In the genomic region with DNA sequence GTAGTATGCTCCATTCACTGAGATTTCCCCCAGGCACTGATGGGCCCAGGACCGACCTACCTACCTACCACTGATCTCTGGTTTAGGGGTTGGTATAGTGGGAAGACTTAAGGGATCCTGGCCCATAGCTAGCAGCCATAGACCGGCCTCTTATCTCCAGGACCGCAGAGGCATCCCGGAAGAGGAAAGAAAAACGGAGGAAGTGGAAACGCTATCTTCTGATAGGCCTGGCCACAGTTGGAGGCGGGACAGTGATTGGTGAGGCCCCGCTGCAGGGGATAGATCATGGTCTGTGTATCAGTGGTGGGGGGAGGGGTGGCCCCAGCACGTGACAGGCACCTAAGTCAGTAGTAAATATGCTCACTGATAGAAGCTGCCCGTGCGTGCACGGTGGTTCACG, we compare ENCODE assay signal across 12 mouse cellular contexts. TPM values are rescaled to one million over a fixed set of nuclear protein-coding genes. Genes with fewer than 3 reads are reported as not detected.
DNase-seq lines count a peak whose midpoint lies in the region; ATAC-seq and TF ChIP-seq lines count a peak whose summit lies in the region.
"Had no signal": no experiment of that assay in that cellular context is flagged by ENCODE, and none has a peak within 500 bp of the region (broad histone marks: within the 10 kb centered on the region; RNA-seq: fewer than 3 reads in every experiment).

No protein-coding gene starts in this region.

- H3K4me3 ChIP-seq in forebrain, embryonic 12.5 days (replicated peaks) = no peak overlapping the region
- no peak overlapping the region for H3K4me3 ChIP-seq in forebrain, embryonic 11.5 days (ENCODE audit: low read depth, low read length)
- H3K4me3 ChIP-seq in hindbrain, embryonic 14.5 days (replicated peaks; ENCODE audit: low read length) = no peak overlapping the region
- H3K4me3 ChIP-seq in liver, postnatal 0 days (ENCODE audit: low read depth, low read length) = no peak overlapping the region
- H3K4me3 ChIP-seq: forebrain, embryonic 13.5 days had no signal

- H3K9me3 ChIP-seq in forebrain, embryonic 12.5 days = no peaks in the 10 kb centered on the region
- H3K9me3 ChIP-seq in forebrain, embryonic 11.5 days (ENCODE audit: control insufficient read depth, low read length) = no peaks in the 10 kb centered on the region
- no peaks in the 10 kb centered on the region for H3K9me3 ChIP-seq in hindbrain, embryonic 14.5 days (ENCODE audit: control insufficient read depth, low read length)
- H3K9me3 ChIP-seq in liver, postnatal 0 days (ENCODE audit: low read length) = no peaks in the 10 kb centered on the region
- H3K9me3 ChIP-seq: forebrain, embryonic 13.5 days had no signal

- TF ChIP-seq CTCF in liver, postnatal 0 days (IDR thresholded peaks at IDR 0.05; ENCODE audit: low read depth) = no peak

- H3K27ac ChIP-seq in forebrain, embryonic 12.5 days = peak overlapping the region; percentile 31; the same call in 1 of the 2 replicates
- no peak overlapping the region for H3K27ac ChIP-seq in forebrain, embryonic 11.5 days (ENCODE audit: low read depth, low read length)
- peak overlapping the region; percentile 68; the same call in 1 of the 2 replicates for H3K27ac ChIP-seq in hindbrain, embryonic 14.5 days
- H3K27ac ChIP-seq in liver, postnatal 0 days (ENCODE audit: low read depth) = no peak overlapping the region
- H3K27ac ChIP-seq: forebrain, embryonic 13.5 days had no signal

- no peak overlapping the region for H3K9ac ChIP-seq in forebrain, embryonic 12.5 days
- no peak overlapping the region for H3K9ac ChIP-seq in forebrain, embryonic 11.5 days (ENCODE audit: low read length)
- no peak overlapping the region for H3K9ac ChIP-seq in hindbrain, embryonic 14.5 days
- no peak overlapping the region for H3K9ac ChIP-seq in liver, postnatal 0 days (replicated peaks)
- H3K9ac ChIP-seq: forebrain, embryonic 13.5 days had no signal

- no peak for DNase-seq in forebrain, embryonic 11.5 days (ENCODE audit: low spot score)
- DNase-seq in ES-CJ7 (ENCODE audit: low read depth, low spot score) = peak; percentile 54
- no peak for DNase-seq in hindbrain, embryonic 14.5 days (ENCODE audit: low spot score)
- peak; percentile 44 for DNase-seq in liver, postnatal 0 days
- DNase-seq in kidney, postnatal 25 days = no peak
- DNase-seq in spleen, postnatal 14 days (ENCODE audit: low spot score in 2 of 2) = no peak
- DNase-seq in embryo, embryonic 10.5 days (ENCODE audit: low spot score) = no peak
- DNase-seq: kidney, adult 9 months had no signal

- ATAC-seq in forebrain, embryonic 12.5 days (ENCODE audit: low FRiP score) = peak; percentile 46; the same call in 1 of the 2 replicates
- no peak for ATAC-seq in forebrain, embryonic 11.5 days (replicated peaks; ENCODE audit: low FRiP score)
- peak; percentile 40; the same call in 1 of the 2 replicates for ATAC-seq in hindbrain, embryonic 14.5 days (ENCODE audit: low FRiP score)
- ATAC-seq in liver, postnatal 0 days = peak; percentile 86
- ATAC-seq: forebrain, embryonic 13.5 days had no signal

- peaks cover 12% of the 10 kb centered on the region for H3K4me1 ChIP-seq in forebrain, embryonic 12.5 days
- H3K4me1 ChIP-seq in forebrain, embryonic 11.5 days (replicated peaks; ENCODE audit: control insufficient read depth, insufficient read depth, low read length) = peaks cover 2% of the 10 kb centered on the region; the same call in 1 of the 2 replicates
- H3K4me1 ChIP-seq in hindbrain, embryonic 14.5 days (replicated peaks; ENCODE audit: control insufficient read depth, insufficient read depth, low read length) = 0 out of 2 replicates have a peak, but pooled peaks cover 7% of the 10 kb centered on the region
- no peaks in the 10 kb centered on the region for H3K4me1 ChIP-seq in liver, postnatal 0 days (ENCODE audit: insufficient read depth)

- H3K27me3 ChIP-seq in forebrain, embryonic 12.5 days = no peaks in the 10 kb centered on the region
- H3K27me3 ChIP-seq in forebrain, embryonic 11.5 days (ENCODE audit: control insufficient read depth, insufficient read depth, low read length) = no peaks in the 10 kb centered on the region
- no peaks in the 10 kb centered on the region for H3K27me3 ChIP-seq in hindbrain, embryonic 14.5 days (ENCODE audit: control insufficient read depth, insufficient read depth, low read length)
- no peaks in the 10 kb centered on the region for H3K27me3 ChIP-seq in liver, postnatal 0 days (ENCODE audit: insufficient read depth, low read length)
- H3K27me3 ChIP-seq: forebrain, embryonic 13.5 days had no signal

- WGBS in forebrain, embryonic 12.5 days = 77% methylated on average over 13 of the region's 13 CpGs
- WGBS in forebrain, embryonic 11.5 days = 72% methylated on average over 13 of the region's 13 CpGs
- WGBS in hindbrain, embryonic 14.5 days = 55% methylated on average over 13 of the region's 13 CpGs
- WGBS in liver, postnatal 0 days (ENCODE audit: insufficient replicate concordance) = 38% methylated on average over 13 of the region's 13 CpGs

- no peaks in the 10 kb centered on the region for H3K36me3 ChIP-seq in forebrain, embryonic 12.5 days (replicated peaks)
- H3K36me3 ChIP-seq in forebrain, embryonic 11.5 days (ENCODE audit: control insufficient read depth, insufficient read depth, low read length) = no peaks in the 10 kb centered on the region
- H3K36me3 ChIP-seq in hindbrain, embryonic 14.5 days (replicated peaks; ENCODE audit: control insufficient read depth, insufficient read depth) = no peaks in the 10 kb centered on the region
- 0 out of 2 replicates have a peak, but pooled peaks cover 4% of the 10 kb centered on the region for H3K36me3 ChIP-seq in liver, postnatal 0 days (replicated peaks; ENCODE audit: insufficient read depth, low read length)

- TF ChIP-seq EP300 in liver, postnatal 0 days (IDR thresholded peaks at IDR 0.05; ENCODE audit: low read depth) = no peak

- no peak overlapping the region for H3K4me2 ChIP-seq in forebrain, embryonic 12.5 days
- no peak overlapping the region for H3K4me2 ChIP-seq in forebrain, embryonic 11.5 days (ENCODE audit: low read depth, low read length, severe bottlenecking)
- H3K4me2 ChIP-seq in hindbrain, embryonic 14.5 days (replicated peaks) = no peak overlapping the region
- H3K4me2 ChIP-seq in liver, postnatal 0 days (ENCODE audit: low read depth, low read length) = no peak overlapping the region
- H3K4me2 ChIP-seq: forebrain, embryonic 13.5 days had no signal

RNA-seq across cellular contexts. Expression of a gene that starts 46.7 kb away (rescaled TPM):
- 0.88 and 0.96 TPM in 2 replicates for polyA plus RNA-seq in forebrain, embryonic 12.5 days (2016; fragmentation: Nextera tagmentation; extraction: Ambion mirVana)
- polyA plus RNA-seq in forebrain, embryonic 11.5 days (2014; fragmentation: Nextera tagmentation; extraction: Ambion mirVana) = 0.77 and 0.96 TPM in 2 replicates
- 0.63 and 1.3 TPM in 2 replicates for polyA plus RNA-seq in hindbrain, embryonic 14.5 days (2014; fragmentation: Nextera tagmentation; extraction: Ambion mirVana)
- 4.6 and 5.3 TPM in 2 replicates for polyA plus RNA-seq in liver, postnatal 0 days (2015; fragmentation: Nextera tagmentation; extraction: Ambion mirVana)

RNA-seq across cellular contexts. Expression of a gene that starts 52.5 kb away (rescaled TPM):
- polyA plus RNA-seq in forebrain, embryonic 12.5 days (2016; fragmentation: Nextera tagmentation; extraction: Ambion mirVana) = not detected in 2 replicates
- polyA plus RNA-seq in forebrain, embryonic 11.5 days (2014; fragmentation: Nextera tagmentation; extraction: Ambion mirVana) = not detected in 2 replicates
- polyA plus RNA-seq in hindbrain, embryonic 14.5 days (2014; fragmentation: Nextera tagmentation; extraction: Ambion mirVana) = not detected in 2 replicates
- 0.17 and 0.36 TPM in 2 replicates for polyA plus RNA-seq in liver, postnatal 0 days (2015; fragmentation: Nextera tagmentation; extraction: Ambion mirVana)

RNA-seq across cellular contexts. Expression of a gene that starts 56.0 kb away (rescaled TPM):
- 0.18 TPM in 1 of 2 replicates, not detected in the other for polyA plus RNA-seq in forebrain, embryonic 12.5 days (2016; fragmentation: Nextera tagmentation; extraction: Ambion mirVana)
- 0.27 TPM in 1 of 2 replicates, not detected in the other for polyA plus RNA-seq in forebrain, embryonic 11.5 days (2014; fragmentation: Nextera tagmentation; extraction: Ambion mirVana)
- polyA plus RNA-seq in hindbrain, embryonic 14.5 days (2014; fragmentation: Nextera tagmentation; extraction: Ambion mirVana) = 0.58 and 0.65 TPM in 2 replicates
- polyA plus RNA-seq in liver, postnatal 0 days (2015; fragmentation: Nextera tagmentation; extraction: Ambion mirVana) = not detected in 2 replicates
- polyA plus RNA-seq: liver, adult 2 months; spleen, adult 2 months had no signal

Comparison
In these comparisons a context has a peak if more than half of its experiments do, and no peak if none do; other contexts are left out.
1. H3K27ac ChIP-seq: peak in forebrain, embryonic 12.5 days (single experiment) and hindbrain, embryonic 14.5 days (single experiment); none in forebrain, embryonic 11.5 days (single experiment) and liver, postnatal 0 days (single experiment).
2. DNase-seq: peak in ES-CJ7 (single experiment) and liver, postnatal 0 days (single experiment); none in forebrain, embryonic 11.5 days (single experiment), hindbrain, embryonic 14.5 days (single experiment), kidney, postnatal 25 days (0 of 2), spleen, postnatal 14 days (0 of 2) and embryo, embryonic 10.5 days (single experiment).